13 mouse cellular contexts compared by ENCODE assay signal in genomic region chr16:95834556-95835288, GRCm38 (mm10).
DNase-seq lines count a peak whose midpoint lies in the region; ATAC-seq and TF ChIP-seq lines count a peak whose summit lies in the region.
"Had no signal": no experiment of that assay in that cellular context is flagged by ENCODE, and none has a peak within 500 bp of the region (broad histone marks: within the 10 kb centered on the region; RNA-seq: fewer than 3 reads in every experiment).

No protein-coding gene starts in this region.

- no peak overlapping the region for H3K4me2 ChIP-seq in hindbrain, embryonic 12.5 days (replicated peaks)
- no peak overlapping the region for H3K4me2 ChIP-seq in midbrain, embryonic 15.5 days
- H3K4me2 ChIP-seq: forebrain, embryonic 12.5 days; liver, embryonic 15.5 days had no signal

- no peak for TF ChIP-seq CTCF in brain, embryonic 14.5 days (IDR thresholded peaks at IDR 0.05; ENCODE audit: borderline replicate concordance, extremely low read depth, insufficient read depth, insufficient read length)

- H3K27me3 ChIP-seq in hindbrain, embryonic 12.5 days, result no peaks in the 10 kb centered on the region
- H3K27me3 ChIP-seq in hindbrain, embryonic 10.5 days (ENCODE audit: insufficient read depth, poor library complexity, severe bottlenecking), result no peaks in the 10 kb centered on the region
- H3K27me3 ChIP-seq in midbrain, embryonic 15.5 days (replicated peaks), result no peaks in the 10 kb centered on the region
- H3K27me3 ChIP-seq: forebrain, embryonic 12.5 days; liver, embryonic 15.5 days had no signal

- no peak overlapping the region for H3K4me3 ChIP-seq in hindbrain, embryonic 12.5 days
- H3K4me3 ChIP-seq in hindbrain, embryonic 10.5 days, result no peak overlapping the region
- H3K4me3 ChIP-seq in midbrain, embryonic 15.5 days, result no peak overlapping the region
- H3K4me3 ChIP-seq: forebrain, embryonic 12.5 days; liver, embryonic 15.5 days had no signal

- no peak for DNase-seq in hindbrain, embryonic 10.5 days (ENCODE audit: low spot score)
- DNase-seq in 416B (ENCODE audit: low read depth), result peak; percentile 37
- DNase-seq in brain, embryonic 14.5 days (ENCODE audit: low read depth), result peak; percentile 61
- peak; percentile 63 for DNase-seq in gonadal fat pad, adult 2 months (ENCODE audit: low read depth)
- no peak for DNase-seq in frontal cortex, postnatal 25 days (ENCODE audit: low spot score in 2 of 2)
- no peak for DNase-seq in urinary bladder, postnatal 36 days (ENCODE audit: low spot score in 2 of 2)
- DNase-seq: adrenal gland, postnatal 10 days; cerebellum, adult 8-10 months; thymus, postnatal 4 days had no signal

- 58% methylated on average over 11 of the region's 11 CpGs for WGBS in hindbrain, embryonic 12.5 days
- WGBS in hindbrain, embryonic 10.5 days, result 64% methylated on average over 11 of the region's 11 CpGs
- WGBS in midbrain, embryonic 15.5 days, result 60% methylated on average over 11 of the region's 11 CpGs

- no peak for TF ChIP-seq POLR2A in brain, embryonic 14.5 days (IDR thresholded peaks at IDR 0.05; ENCODE audit: borderline replicate concordance, extremely low read depth, insufficient read depth, insufficient read length, poor library complexity, severe bottlenecking)

- no peaks in the 10 kb centered on the region for H3K36me3 ChIP-seq in hindbrain, embryonic 12.5 days
- H3K36me3 ChIP-seq in hindbrain, embryonic 10.5 days, result no peaks in the 10 kb centered on the region
- H3K36me3 ChIP-seq in midbrain, embryonic 15.5 days (replicated peaks), result no peaks in the 10 kb centered on the region
- H3K36me3 ChIP-seq: forebrain, embryonic 12.5 days; liver, embryonic 15.5 days had no signal

- H3K9ac ChIP-seq in hindbrain, embryonic 12.5 days, result no peak overlapping the region
- H3K9ac ChIP-seq in midbrain, embryonic 15.5 days, result no peak overlapping the region
- H3K9ac ChIP-seq: forebrain, embryonic 12.5 days; liver, embryonic 15.5 days had no signal

- no peak for ATAC-seq in hindbrain, embryonic 12.5 days (ENCODE audit: low FRiP score)
- ATAC-seq in midbrain, embryonic 15.5 days (replicated peaks), result no peak

- H3K4me1 ChIP-seq in hindbrain, embryonic 12.5 days, result peaks cover 17% of the 10 kb centered on the region
- peaks cover 42% of the 10 kb centered on the region for H3K4me1 ChIP-seq in hindbrain, embryonic 10.5 days (replicated peaks)
- peaks cover 22% of the 10 kb centered on the region for H3K4me1 ChIP-seq in midbrain, embryonic 15.5 days

- 0 out of 2 replicates have a peak overlapping the region, but pooled peaks have one; percentile 7 for H3K27ac ChIP-seq in hindbrain, embryonic 12.5 days
- no peak overlapping the region for H3K27ac ChIP-seq in hindbrain, embryonic 10.5 days
- no peak overlapping the region for H3K27ac ChIP-seq in midbrain, embryonic 15.5 days
- H3K27ac ChIP-seq: forebrain, embryonic 12.5 days; liver, embryonic 15.5 days had no signal

- H3K9me3 ChIP-seq in hindbrain, embryonic 12.5 days (replicated peaks), result no peaks in the 10 kb centered on the region
- no peaks in the 10 kb centered on the region for H3K9me3 ChIP-seq in hindbrain, embryonic 10.5 days
- H3K9me3 ChIP-seq in midbrain, embryonic 15.5 days, result no peaks in the 10 kb centered on the region
- H3K9me3 ChIP-seq: forebrain, embryonic 12.5 days; liver, embryonic 15.5 days had no signal

Comparison
In these comparisons a context has a peak if more than half of its experiments do, and no peak if none do; other contexts are left out.
1. DNase-seq: peak in 416B (single experiment), brain, embryonic 14.5 days (single experiment) and gonadal fat pad, adult 2 months (single experiment); none in hindbrain, embryonic 10.5 days (single experiment), frontal cortex, postnatal 25 days (0 of 2) and urinary bladder, postnatal 36 days (0 of 2).